Mouse (Mus musculus): ENCODE data around the gene Hist2h2aa2. TPM values are rescaled to one million over a fixed set of nuclear protein-coding genes. Genes with fewer than 3 reads are reported as not detected.
"Not testable (repeated sequence)": the region's sequence is repeated elsewhere in the genome, so short reads cannot be mapped to it uniquely, and the experiment has no call there.

Gene Hist2h2aa2
- polyA plus RNA-seq (2016; fragmentation: Nextera tagmentation; extraction: Ambion mirVana), result 24.3 and 34.9 TPM in 2 replicates

GRCm38 (mm10) chr3:96239949-96240798 is at the start of gene Hist2h2aa2:
Gene Hist2h2aa2, minus strand, starts transcription at chr3:96240276.
- H3K4me1 ChIP-seq, result peaks cover 39% of the 10 kb centered on the region
- H3K27me3 ChIP-seq (ENCODE audit: low read depth, poor library complexity, severe bottlenecking); H3K9me3 ChIP-seq (replicated peaks); H3K36me3 ChIP-seq: not testable (repeated sequence)
- DNase-seq (ENCODE audit: low spot score), result peak; percentile 77
- 4% methylated on average over 44 of the region's 85 CpGs for WGBS
- H3K27ac ChIP-seq (replicated peaks), result peak within 1 kb of the TSS; percentile 98
- H3K4me3 ChIP-seq, result peak within 1 kb of the TSS; percentile 48

- Histone ChIP-seq H3K27me3 (ENCODE audit: low read depth, poor library complexity, severe bottlenecking) (peaks cover 20% of the 10 kb centered on the region), H3K4me1 (peaks cover 9% of the 10 kb centered on the region), H3K4me3 (no peak overlapping the region), H3K9me3 (replicated peaks) (0 out of 2 replicates have a peak, but pooled peaks cover 4% of the 10 kb centered on the region), H3K36me3 (no peaks in the 10 kb centered on the region), H3K27ac (replicated peaks) (no peak overlapping the region)
- no peak for DNase-seq (ENCODE audit: low spot score)
- 71% methylated on average over 3 of the region's 3 CpGs for WGBS
These were observed 49.1 kb upstream of the Hist2h2aa2 start for GRCm38 (mm10) chr3:96289201-96289600.

- DNase-seq (ENCODE audit: low spot score); H3K36me3 ChIP-seq; H3K27ac ChIP-seq (replicated peaks); H3K4me3 ChIP-seq; H3K9me3 ChIP-seq (replicated peaks): not testable (repeated sequence)
- H3K27me3 ChIP-seq (ENCODE audit: low read depth, poor library complexity, severe bottlenecking), result peaks cover 39% of the 10 kb centered on the region
- 85% methylated on average over 11 of the region's 11 CpGs for WGBS
- peaks cover 19% of the 10 kb centered on the region for H3K4me1 ChIP-seq
These were observed 47.3 kb upstream of the Hist2h2aa2 start for GRCm38 (mm10) chr3:96287334-96287733.

- peaks cover 62% of the 10 kb centered on the region for H3K27me3 ChIP-seq (ENCODE audit: low read depth, poor library complexity, severe bottlenecking)
- H3K4me3 ChIP-seq, result peak overlapping the region; percentile 29; the same call in 1 of the 2 replicates
- H3K9me3 ChIP-seq (replicated peaks), result 0 out of 2 replicates have a peak, but pooled peaks cover 4% of the 10 kb centered on the region
- WGBS, result 26% methylated on average over 4 of the region's 4 CpGs
- peak; percentile 21 for DNase-seq (ENCODE audit: low spot score)
- peaks cover 19% of the 10 kb centered on the region for H3K4me1 ChIP-seq
- H3K36me3 ChIP-seq, result no peaks in the 10 kb centered on the region
- no peak overlapping the region for H3K27ac ChIP-seq (replicated peaks)
These were observed 44.4 kb upstream of the Hist2h2aa2 start for GRCm38 (mm10) chr3:96284457-96284856.

GRCm38 (mm10) chr3:96280660-96281059 is 40.6 kb upstream of the Hist2h2aa2 start:
- H3K4me3 ChIP-seq, result no peak overlapping the region
- no peak for DNase-seq (ENCODE audit: low spot score)
- no peaks in the 10 kb centered on the region for H3K36me3 ChIP-seq
- H3K27ac ChIP-seq (replicated peaks), result no peak overlapping the region
- no peaks in the 10 kb centered on the region for H3K9me3 ChIP-seq (replicated peaks)
- H3K27me3 ChIP-seq (ENCODE audit: low read depth, poor library complexity, severe bottlenecking), result peaks cover 65% of the 10 kb centered on the region
- peaks cover 28% of the 10 kb centered on the region for H3K4me1 ChIP-seq
- 56% methylated on average over 6 of the region's 6 CpGs for WGBS

GRCm38 (mm10) chr3:96277800-96278624 is 37.9 kb upstream of the Hist2h2aa2 start:
- Histone ChIP-seq H3K4me1 (peaks cover 16% of the 10 kb centered on the region), H3K4me3 (peak overlapping the region; percentile 60), H3K27me3 (ENCODE audit: low read depth, poor library complexity, severe bottlenecking) (peaks cover 38% of the 10 kb centered on the region), H3K36me3 (no peaks in the 10 kb centered on the region), H3K27ac (replicated peaks) (peak overlapping the region; percentile 90), H3K9me3 (replicated peaks) (no peaks in the 10 kb centered on the region)
- under 1% methylated on average over 49 of the region's 49 CpGs for WGBS
- DNase-seq (ENCODE audit: low spot score), result peak; percentile 95

- no peak for DNase-seq (ENCODE audit: low spot score)
- H3K27me3 ChIP-seq (ENCODE audit: low read depth, poor library complexity, severe bottlenecking), result peaks cover 32% of the 10 kb centered on the region
- H3K4me3 ChIP-seq, result peak overlapping the region; percentile 60
- WGBS, result 13% methylated on average over 8 of the region's 8 CpGs
- peak overlapping the region; percentile 90 for H3K27ac ChIP-seq (replicated peaks)
- no peaks in the 10 kb centered on the region for H3K36me3 ChIP-seq
- no peaks in the 10 kb centered on the region for H3K9me3 ChIP-seq (replicated peaks)
- H3K4me1 ChIP-seq, result peaks cover 16% of the 10 kb centered on the region
These were observed 37.3 kb upstream of the Hist2h2aa2 start for GRCm38 (mm10) chr3:96277428-96277799.

GRCm38 (mm10) chr3:96273591-96274465 is 33.8 kb upstream of the Hist2h2aa2 start:
- Histone ChIP-seq H3K27me3 (ENCODE audit: low read depth, poor library complexity, severe bottlenecking) (peaks cover 9% of the 10 kb centered on the region; the same call in 1 of the 2 replicates), H3K9me3 (replicated peaks) (no peaks in the 10 kb centered on the region), H3K4me3 (no peak overlapping the region), H3K36me3 (no peaks in the 10 kb centered on the region), H3K27ac (replicated peaks) (no peak overlapping the region), H3K4me1 (peaks cover 16% of the 10 kb centered on the region)
- whole genome bisulfite sequencing, result 90% methylated on average over 17 of the region's 17 CpGs
- DNase-seq (ENCODE audit: low spot score), result no peak

- peak within 1 kb of the TSS; percentile 96 for H3K27ac ChIP-seq (replicated peaks)
- peak; percentile 92 for DNase-seq (ENCODE audit: low spot score)
- H3K4me3 ChIP-seq, result peak within 1 kb of the TSS; percentile 68
- H3K4me1 ChIP-seq, result peaks cover 17% of the 10 kb centered on the region
- under 1% methylated on average over 45 of the region's 45 CpGs for WGBS
- no peaks in the 10 kb centered on the region for H3K27me3 ChIP-seq (ENCODE audit: low read depth, poor library complexity, severe bottlenecking)
- no peaks in the 10 kb centered on the region for H3K36me3 ChIP-seq
- H3K9me3 ChIP-seq (replicated peaks), result no peaks in the 10 kb centered on the region
These were observed 29.7 kb upstream of the Hist2h2aa2 start, which contains the start of gene Hist2h2bb for GRCm38 (mm10) chr3:96269511-96270474. Gene Hist2h2bb, plus strand, starts transcription at chr3:96269752.

GRCm38 (mm10) chr3:96268776-96269378 is 28.8 kb upstream of the Hist2h2aa2 start:
- Histone ChIP-seq H3K4me3 (peak overlapping the region; percentile 68), H3K4me1 (peaks cover 26% of the 10 kb centered on the region), H3K27ac (replicated peaks) (peak overlapping the region; percentile 96)
- under 1% methylated on average over 16 of the region's 44 CpGs for WGBS
- H3K27me3 ChIP-seq (ENCODE audit: low read depth, poor library complexity, severe bottlenecking); H3K9me3 ChIP-seq (replicated peaks); H3K36me3 ChIP-seq: not testable (repeated sequence)
- peak; percentile 48 for DNase-seq (ENCODE audit: low spot score)
